Mouse (Mus musculus) myocyte (in vitro differentiated cells): ENCODE measurements at regions not wholly inside any gene's neighbourhood (a gene's known extent, or its start where the extent isn't known, plus 50 kb on each side); places are given as distances from the start of the nearest gene placed in this dataset.
A peak's percentile ranks its signal among the peaks of the same experiment; 100 is the strongest.

ENCODE experiments used
- H3K27me3 ChIP-seq: one replicate; pipeline ENCODE4 v1.6.1; 2011; ENCODE audit not compliant: control insufficient read depth, insufficient read depth, insufficient read length
- H3K36me3 ChIP-seq: one replicate; pipeline ENCODE4 v1.6.1; 2011; ENCODE audit not compliant: control insufficient read depth, insufficient read depth
- H3K4me2 ChIP-seq: one replicate; pipeline ENCODE4 v1.6.1; 2011; ENCODE audit warnings: low read depth, control low read depth
- H3K4me3 ChIP-seq: one replicate; pipeline ENCODE4 v1.5.1; 2011; ENCODE audit warnings: mild to moderate bottlenecking, control low read depth, moderate library complexity
- H3K79me2 ChIP-seq: one replicate; pipeline ENCODE4 v1.6.1; 2011; ENCODE audit not compliant: control insufficient read depth, insufficient read depth
- H3ac ChIP-seq: one replicate; pipeline ENCODE4 v1.6.1; 2011; ENCODE audit not compliant: control insufficient read depth, insufficient read length
- CEBPB ChIP-seq: IDR thresholded peaks from 2 replicates; pipeline ENCODE4 v1.6.1; 2011; ENCODE audit warnings: mild to moderate bottlenecking, moderate library complexity; ENCODE audit not compliant: poor library complexity, insufficient read depth, severe bottlenecking
- E2F4 ChIP-seq: IDR thresholded peaks from one replicate; pipeline ENCODE4 v1.6.1; 2011; ENCODE audit warnings: mild to moderate bottlenecking, control low read depth, moderate library complexity; ENCODE audit not compliant: insufficient read depth
- MAX ChIP-seq: IDR thresholded peaks from one replicate; pipeline ENCODE4 v1.6.1; 2011; ENCODE audit warnings: low read depth, mild to moderate bottlenecking, control low read depth
- MYOD1 ChIP-seq, 3 experiments: IDR thresholded peaks; one replicate each; pipeline ENCODE4 v1.6.1; 2011; ENCODE audit warnings: control low read depth in 2 of 3, low read depth in 2 of 3, mild to moderate bottlenecking in 2 of 3, moderate library complexity in 1 of 3; ENCODE audit not compliant: insufficient read length in 2 of 3, control insufficient read depth in 1 of 3
- MYOG ChIP-seq, 3 experiments: IDR thresholded peaks; one replicate each; pipeline ENCODE4 v1.6.1; 2011; ENCODE audit warnings: control low read depth in 2 of 3, low read depth in 2 of 3, mild to moderate bottlenecking in 2 of 3; ENCODE audit not compliant: insufficient read length in 2 of 3, control insufficient read depth in 1 of 3, insufficient read depth in 1 of 3
- POLR2A ChIP-seq: IDR thresholded peaks from one replicate; pipeline ENCODE4 v1.6.1; 2011; ENCODE audit warnings: low read depth, mild to moderate bottlenecking, control low read depth, moderate library complexity; ENCODE audit not compliant: insufficient read length
- POLR2AphosphoS2 ChIP-seq: IDR thresholded peaks from one replicate; pipeline ENCODE4 v1.6.1; 2011; ENCODE audit warnings: low read depth, control low read depth; ENCODE audit not compliant: insufficient read length
- REST ChIP-seq: IDR thresholded peaks from one replicate; pipeline ENCODE4 v1.6.1; 2011; ENCODE audit warnings: mild to moderate bottlenecking, control low read depth, moderate library complexity; ENCODE audit not compliant: insufficient read depth, insufficient read length
- SRF ChIP-seq: IDR thresholded peaks from one replicate; pipeline ENCODE4 v1.6.1; 2011; ENCODE audit warnings: low read depth; ENCODE audit not compliant: control insufficient read depth, insufficient read length
- TCF12 ChIP-seq: IDR thresholded peaks from one replicate; pipeline ENCODE4 v1.6.1; 2011; ENCODE audit warnings: mild to moderate bottlenecking, control low read depth; ENCODE audit not compliant: poor library complexity, insufficient read depth, severe bottlenecking
- TCF3 ChIP-seq: IDR thresholded peaks from one replicate; pipeline ENCODE4 v1.6.1; 2011; ENCODE audit warnings: low read depth, control low read depth; ENCODE audit not compliant: insufficient read length
- USF1 ChIP-seq: IDR thresholded peaks from one replicate; pipeline ENCODE4 v1.6.1; 2011; ENCODE audit warnings: low read depth, mild to moderate bottlenecking, control low read depth, moderate library complexity

GRCm38 (mm10) chr13:28419950-28420381 is 162.6 kb downstream of the Gm11361 start:
- TF ChIP-seq CEBPB: peak; percentile 82
- TF ChIP-seq TCF12: no peak
- peak in 2 of 3 experiments; percentile 61 to 86 for TF ChIP-seq MYOG (IDR thresholded peaks at IDR 0.05; ENCODE audit: control insufficient read depth in 1 of 3, insufficient read depth in 1 of 3, insufficient read length in 2 of 3, low read depth in 2 of 3)
- no peak for TF ChIP-seq REST
- peak; percentile 69 for TF ChIP-seq MAX
- peak in 2 of 3 experiments; percentile 48 to 75 for TF ChIP-seq MYOD1 (IDR thresholded peaks at IDR 0.05; ENCODE audit: control insufficient read depth in 1 of 3, insufficient read length in 2 of 3, low read depth in 2 of 3)
- TF ChIP-seq TCF3: no peak
- TF ChIP-seq POLR2A: peak; percentile 86
- TF ChIP-seq E2F4: no peak
- peak; percentile 89 for TF ChIP-seq USF1
- peak; percentile 88 for TF ChIP-seq POLR2AphosphoS2
- TF ChIP-seq SRF: peak; percentile 82
- Histone ChIP-seq H3K27me3 (no peaks in the 10 kb centered on the region), H3ac (peak overlapping the region; percentile 88), H3K4me3 (peak overlapping the region; percentile 81), H3K4me2 (peak overlapping the region; percentile 79), H3K79me2 (peaks cover 28% of the 10 kb centered on the region), H3K36me3 (no peaks in the 10 kb centered on the region)

GRCm38 (mm10) chr13:28418936-28419681 is 161.8 kb downstream of the Gm11361 start:
- peak overlapping the region; percentile 81 for H3K4me3 ChIP-seq
- TF ChIP-seq POLR2AphosphoS2 (peak; percentile 45), SRF (no peak)

GRCm38 (mm10) chr13:28417929-28418881 is 160.9 kb downstream of the Gm11361 start:
- Histone ChIP-seq H3K27me3 (no peaks in the 10 kb centered on the region), H3K79me2 (peaks cover 45% of the 10 kb centered on the region), H3K4me3 (peak overlapping the region; percentile 81), H3K36me3 (no peaks in the 10 kb centered on the region), H3K4me2 (peak overlapping the region; percentile 81), H3ac (peak overlapping the region; percentile 88)
- TF ChIP-seq USF1 (no peak), POLR2AphosphoS2 (peak; percentile 86), CEBPB (peak; percentile 69; the same call in 1 of the 2 replicates), TCF12 (peak; percentile 96), TCF3 (peak; percentile 65), MYOD1 (IDR thresholded peaks at IDR 0.05; ENCODE audit: control insufficient read depth in 1 of 3, insufficient read length in 2 of 3, low read depth in 2 of 3) (peak; percentile 60 to 85 (median 82)), E2F4 (no peak), MAX (no peak), MYOG (IDR thresholded peaks at IDR 0.05; ENCODE audit: control insufficient read depth in 1 of 3, insufficient read depth in 1 of 3, insufficient read length in 2 of 3, low read depth in 2 of 3) (peak; percentile 78 to 85 (median 81)), REST (peak; percentile 4), POLR2A (peak; percentile 82)

More at GRCm38 (mm10) chr13:28418936-28419681, 161.8 kb downstream of the Gm11361 start:
- no peaks in the 10 kb centered on the region for H3K36me3 ChIP-seq
- no peaks in the 10 kb centered on the region for H3K27me3 ChIP-seq
- H3K4me2 ChIP-seq: peak overlapping the region; percentile 79
- H3ac ChIP-seq: peak overlapping the region; percentile 88
- peaks cover 36% of the 10 kb centered on the region for H3K79me2 ChIP-seq

GRCm38 (mm10) chr13:28417431-28417928 is 160.2 kb downstream of the Gm11361 start:
- Histone ChIP-seq H3K79me2 (peaks cover 45% of the 10 kb centered on the region), H3K36me3 (no peaks in the 10 kb centered on the region), H3K27me3 (no peaks in the 10 kb centered on the region), H3ac (peak overlapping the region; percentile 37), H3K4me2 (peak overlapping the region; percentile 81), H3K4me3 (peak overlapping the region; percentile 81)
- peak; percentile 19 for TF ChIP-seq POLR2A
- no peak for TF ChIP-seq USF1
- TF ChIP-seq POLR2AphosphoS2: peak; percentile 8
- peak; percentile 94 for TF ChIP-seq CEBPB
